Mouse (Mus musculus): ENCODE measurements around the gene Fntb. TPM values are rescaled to one million over a fixed set of nuclear protein-coding genes. Genes with fewer than 3 reads are reported as not detected.

Gene Fntb
- polyA plus RNA-seq, 1 experiment from 2014 or later, result 45.9 TPM

GRCm38 (mm10) chr12:76818120-76818519, 52.7 kb downstream of the Fntb start:
- peak overlapping the region; percentile 65 for H3K27ac ChIP-seq
- no peaks in the 10 kb centered on the region for H3K36me3 ChIP-seq
- H3K27me3 ChIP-seq, result peaks cover 31% of the 10 kb centered on the region
- H3K9ac ChIP-seq, result 0 out of 2 replicates have a peak overlapping the region, but pooled peaks have one; percentile 12
- 46% methylated on average over 4 of the region's 4 CpGs for WGBS
- H3K4me1 ChIP-seq, result peaks cover 29% of the 10 kb centered on the region
- H3K9me3 ChIP-seq, result no peaks in the 10 kb centered on the region
- no peak overlapping the region for H3K4me2 ChIP-seq (replicated peaks)
- ATAC-seq (ENCODE audit: insufficient number of reproducible peaks, insufficient read depth, low FRiP score, low TSS enrichment), result peak; percentile 64; the same call in 1 of the 2 replicates
- H3K4me3 ChIP-seq, result no peak overlapping the region

GRCm38 (mm10) chr12:76818908-76819307, 53.5 kb downstream of the Fntb start:
- Histone ChIP-seq H3K9ac (no peak overlapping the region), H3K36me3 (no peaks in the 10 kb centered on the region), H3K4me2 (replicated peaks) (no peak overlapping the region), H3K9me3 (no peaks in the 10 kb centered on the region), H3K4me3 (no peak overlapping the region), H3K4me1 (peaks cover 29% of the 10 kb centered on the region), H3K27me3 (peaks cover 34% of the 10 kb centered on the region), H3K27ac (0 out of 2 replicates have a peak overlapping the region, but pooled peaks have one; percentile 2)
- WGBS, result 84% methylated on average over 9 of the region's 9 CpGs
- no peak for ATAC-seq (ENCODE audit: insufficient number of reproducible peaks, insufficient read depth, low FRiP score, low TSS enrichment)

GRCm38 (mm10) chr12:76819816-76820215, 54.4 kb downstream of the Fntb start:
- peaks cover 29% of the 10 kb centered on the region for H3K4me1 ChIP-seq
- H3K9me3 ChIP-seq, result no peaks in the 10 kb centered on the region
- H3K36me3 ChIP-seq, result no peaks in the 10 kb centered on the region
- H3K27ac ChIP-seq, result no peak overlapping the region
- H3K9ac ChIP-seq, result no peak overlapping the region
- no peak overlapping the region for H3K4me3 ChIP-seq
- no peak overlapping the region for H3K4me2 ChIP-seq (replicated peaks)
- ATAC-seq (ENCODE audit: insufficient number of reproducible peaks, insufficient read depth, low FRiP score, low TSS enrichment), result no peak
- 70% methylated on average over 6 of the region's 6 CpGs for WGBS
- H3K27me3 ChIP-seq, result peaks cover 34% of the 10 kb centered on the region

- H3K4me2 ChIP-seq (replicated peaks), result peak overlapping the region; percentile 90
- no peaks in the 10 kb centered on the region for H3K9me3 ChIP-seq
- peaks cover 29% of the 10 kb centered on the region for H3K4me1 ChIP-seq
- WGBS, result 42% methylated on average over 4 of the region's 4 CpGs
- H3K4me3 ChIP-seq, result no peak overlapping the region
- no peak overlapping the region for H3K9ac ChIP-seq
- H3K27ac ChIP-seq, result no peak overlapping the region
- no peaks in the 10 kb centered on the region for H3K36me3 ChIP-seq
- peaks cover 38% of the 10 kb centered on the region for H3K27me3 ChIP-seq
- no peak for ATAC-seq (ENCODE audit: insufficient number of reproducible peaks, insufficient read depth, low FRiP score, low TSS enrichment)
Observed at GRCm38 (mm10) chr12:76820615-76821014, 55.2 kb downstream of the Fntb start.

GRCm38 (mm10) chr12:76822002-76822650, 56.7 kb downstream of the Fntb start:
- Histone ChIP-seq H3K4me2 (replicated peaks) (peak overlapping the region; percentile 90), H3K27ac (0 out of 2 replicates have a peak overlapping the region, but pooled peaks have one; percentile 17), H3K4me1 (peaks cover 28% of the 10 kb centered on the region; the same call in 1 of the 2 replicates), H3K36me3 (no peaks in the 10 kb centered on the region), H3K9me3 (no peaks in the 10 kb centered on the region), H3K4me3 (peak overlapping the region; percentile 70), H3K9ac (peak overlapping the region; percentile 82), H3K27me3 (peaks cover 38% of the 10 kb centered on the region)
- peak; percentile 42 for ATAC-seq (ENCODE audit: insufficient number of reproducible peaks, insufficient read depth, low FRiP score, low TSS enrichment)
- WGBS, result under 1% methylated on average over 39 of the region's 66 CpGs

GRCm38 (mm10) chr12:76822651-76823041, 57.3 kb downstream of the Fntb start, which contains the start of gene Rab15:
Rab15 (minus strand) TSS chr12:76822908.
- 0 out of 2 replicates have a peak within 1 kb of the TSS, but pooled peaks have one; percentile 17 for H3K27ac ChIP-seq
- peak within 1 kb of the TSS; percentile 70 for H3K4me3 ChIP-seq
- H3K27me3 ChIP-seq, result peaks cover 38% of the 10 kb centered on the region
- H3K4me2 ChIP-seq (replicated peaks), result peak within 1 kb of the TSS; percentile 90
- H3K9me3 ChIP-seq, result no peaks in the 10 kb centered on the region
- ATAC-seq (ENCODE audit: insufficient number of reproducible peaks, insufficient read depth, low FRiP score, low TSS enrichment), result 0 out of 2 replicates have a peak, but pooled peaks have one; percentile 8
- peaks cover 23% of the 10 kb centered on the region; the same call in 1 of the 2 replicates for H3K4me1 ChIP-seq
- 2% methylated on average over 14 of the region's 17 CpGs for WGBS
- no peaks in the 10 kb centered on the region for H3K36me3 ChIP-seq
- H3K9ac ChIP-seq, result peak within 1 kb of the TSS; percentile 82

GRCm38 (mm10) chr12:76825283-76825682, 59.9 kb downstream of the Fntb start:
- H3K9ac ChIP-seq, result no peak overlapping the region
- H3K4me1 ChIP-seq, result peaks cover 16% of the 10 kb centered on the region; the same call in 1 of the 2 replicates
- WGBS, result 64% methylated on average over 4 of the region's 4 CpGs
- no peaks in the 10 kb centered on the region for H3K9me3 ChIP-seq
- no peak overlapping the region for H3K4me3 ChIP-seq
- no peak overlapping the region for H3K27ac ChIP-seq
- H3K36me3 ChIP-seq, result no peaks in the 10 kb centered on the region
- no peak for ATAC-seq (ENCODE audit: insufficient number of reproducible peaks, insufficient read depth, low FRiP score, low TSS enrichment)
- peaks cover 24% of the 10 kb centered on the region for H3K27me3 ChIP-seq
- no peak overlapping the region for H3K4me2 ChIP-seq (replicated peaks)

GRCm38 (mm10) chr12:76832704-76833103, 67.3 kb downstream of the Fntb start:
- Histone ChIP-seq H3K9me3 (no peaks in the 10 kb centered on the region), H3K27me3 (no peaks in the 10 kb centered on the region), H3K27ac (no peak overlapping the region), H3K4me1 (no peaks in the 10 kb centered on the region), H3K4me3 (no peak overlapping the region), H3K4me2 (replicated peaks) (no peak overlapping the region), H3K36me3 (no peaks in the 10 kb centered on the region), H3K9ac (no peak overlapping the region)
- WGBS, result 8% methylated on average over 3 of the region's 3 CpGs
- ATAC-seq (ENCODE audit: insufficient number of reproducible peaks, insufficient read depth, low FRiP score, low TSS enrichment), result no peak

GRCm38 (mm10) chr12:76837101-76837843, 71.9 kb downstream of the Fntb start:
- no peaks in the 10 kb centered on the region for H3K27me3 ChIP-seq

GRCm38 (mm10) chr12:76837844-76838650, 72.7 kb downstream of the Fntb start:
- no peak for ATAC-seq (ENCODE audit: insufficient number of reproducible peaks, insufficient read depth, low FRiP score, low TSS enrichment)
- peak overlapping the region; percentile 59 for H3K4me3 ChIP-seq
- 14% methylated on average over 21 of the region's 21 CpGs for WGBS
- H3K36me3 ChIP-seq, result no peaks in the 10 kb centered on the region
- peaks cover 8% of the 10 kb centered on the region; the same call in 1 of the 2 replicates for H3K4me1 ChIP-seq
- peak overlapping the region; percentile 55; the same call in 1 of the 2 replicates for H3K27ac ChIP-seq
- H3K27me3 ChIP-seq, result no peaks in the 10 kb centered on the region
- H3K9me3 ChIP-seq, result no peaks in the 10 kb centered on the region
- peak overlapping the region; percentile 65 for H3K4me2 ChIP-seq (replicated peaks)
- peak overlapping the region; percentile 68 for H3K9ac ChIP-seq

More at GRCm38 (mm10) chr12:76837101-76837843, 71.9 kb downstream of the Fntb start:
- H3K4me2 ChIP-seq (replicated peaks), result peak overlapping the region; percentile 65
- H3K9me3 ChIP-seq, result no peaks in the 10 kb centered on the region
- H3K4me1 ChIP-seq, result peaks cover 8% of the 10 kb centered on the region; the same call in 1 of the 2 replicates
- H3K4me3 ChIP-seq, result peak overlapping the region; percentile 59
- peak overlapping the region; percentile 55; the same call in 1 of the 2 replicates for H3K27ac ChIP-seq
- WGBS, result under 1% methylated on average over 43 of the region's 43 CpGs
- peak overlapping the region; percentile 68 for H3K9ac ChIP-seq
- H3K36me3 ChIP-seq, result no peaks in the 10 kb centered on the region
- ATAC-seq (ENCODE audit: insufficient number of reproducible peaks, insufficient read depth, low FRiP score, low TSS enrichment), result peak; percentile 96

- Histone ChIP-seq H3K4me1 (peaks cover 8% of the 10 kb centered on the region; the same call in 1 of the 2 replicates), H3K9ac (no peak overlapping the region), H3K9me3 (no peaks in the 10 kb centered on the region), H3K27ac (no peak overlapping the region), H3K4me3 (no peak overlapping the region), H3K36me3 (no peaks in the 10 kb centered on the region), H3K27me3 (no peaks in the 10 kb centered on the region), H3K4me2 (replicated peaks) (no peak overlapping the region)
- 94% methylated on average over 4 of the region's 4 CpGs for WGBS
- ATAC-seq (ENCODE audit: insufficient number of reproducible peaks, insufficient read depth, low FRiP score, low TSS enrichment), result no peak
Observed at GRCm38 (mm10) chr12:76839298-76839697, 73.9 kb downstream of the Fntb start.
